Mouse (Mus musculus): Measurements from ENCODE around the gene Spats2. TPM values are rescaled to one million over a fixed set of nuclear protein-coding genes. Genes with fewer than 3 reads are reported as not detected.
"Not testable (repeated sequence)": the region's sequence is repeated elsewhere in the genome, so short reads cannot be mapped to it uniquely, and the experiment has no call there.

The Spats2 gene
- 38.6 and 39.0 TPM in 2 replicates for polyA plus RNA-seq (2014; fragmentation: Nextera tagmentation; extraction: Ambion mirVana)

GRCm38 (mm10) chr15:99125711-99126080 is at the start of gene Spats2:
TSS of gene Spats2 (plus strand) at chr15:99125916.
- Histone ChIP-seq H3K4me2 (ENCODE audit: low read length) (peak within 1 kb of the TSS; percentile 73), H3K27me3 (replicated peaks; ENCODE audit: control insufficient read depth, insufficient read depth, low read length) (no peaks in the 10 kb centered on the region), H3K27ac (ENCODE audit: low read depth, low read length) (peak within 1 kb of the TSS; percentile 94), H3K36me3 (ENCODE audit: control insufficient read depth, insufficient read depth, low read length) (no peaks in the 10 kb centered on the region), H3K9ac (ENCODE audit: low read length) (peak within 1 kb of the TSS; percentile 72), H3K9me3 (replicated peaks; ENCODE audit: control insufficient read depth, low read length) (no peaks in the 10 kb centered on the region), H3K4me3 (ENCODE audit: low read depth, low read length) (peak within 1 kb of the TSS; percentile 55), H3K4me1 (ENCODE audit: control insufficient read depth, insufficient read depth, low read length) (peaks cover 21% of the 10 kb centered on the region)
- ATAC-seq = no peak
- WGBS = 3% methylated on average over 12 of the region's 12 CpGs
- no peak for DNase-seq (ENCODE audit: low spot score)

GRCm38 (mm10) chr15:99076011-99076410 is 49.7 kb upstream of the Spats2 start:
- not testable (repeated sequence) for H3K27me3 ChIP-seq (replicated peaks; ENCODE audit: control insufficient read depth, insufficient read depth, low read length); DNase-seq (ENCODE audit: low spot score); H3K9me3 ChIP-seq (replicated peaks; ENCODE audit: control insufficient read depth, low read length); H3K9ac ChIP-seq (ENCODE audit: low read length); ATAC-seq; H3K27ac ChIP-seq (ENCODE audit: low read depth, low read length)
- Histone ChIP-seq H3K4me1 (ENCODE audit: control insufficient read depth, insufficient read depth, low read length) (peaks cover 13% of the 10 kb centered on the region), H3K4me2 (ENCODE audit: low read length) (peak overlapping the region; percentile 92), H3K4me3 (ENCODE audit: low read depth, low read length) (peak overlapping the region; percentile 48; the same call in 1 of the 2 replicates), H3K36me3 (ENCODE audit: control insufficient read depth, insufficient read depth, low read length) (peaks cover 19% of the 10 kb centered on the region)
- WGBS = 94% methylated on average over 3 of the region's 3 CpGs

GRCm38 (mm10) chr15:99078181-99078910 is 47.4 kb upstream of the Spats2 start:
- Histone ChIP-seq H3K9ac (ENCODE audit: low read length) (no peak overlapping the region), H3K4me1 (ENCODE audit: control insufficient read depth, insufficient read depth, low read length) (peaks cover 13% of the 10 kb centered on the region), H3K36me3 (ENCODE audit: control insufficient read depth, insufficient read depth, low read length) (peaks cover 33% of the 10 kb centered on the region), H3K9me3 (replicated peaks; ENCODE audit: control insufficient read depth, low read length) (no peaks in the 10 kb centered on the region), H3K27ac (ENCODE audit: low read depth, low read length) (no peak overlapping the region), H3K4me2 (ENCODE audit: low read length) (no peak overlapping the region), H3K4me3 (ENCODE audit: low read depth, low read length) (no peak overlapping the region), H3K27me3 (replicated peaks; ENCODE audit: control insufficient read depth, insufficient read depth, low read length) (no peaks in the 10 kb centered on the region)
- 88% methylated on average over 15 of the region's 15 CpGs for whole genome bisulfite sequencing
- DNase-seq (ENCODE audit: low spot score) (no peak), ATAC-seq (no peak)

GRCm38 (mm10) chr15:99079804-99080203 is 45.9 kb upstream of the Spats2 start:
- Histone ChIP-seq H3K9me3 (replicated peaks; ENCODE audit: control insufficient read depth, low read length) (no peaks in the 10 kb centered on the region), H3K4me3 (ENCODE audit: low read depth, low read length) (no peak overlapping the region), H3K36me3 (ENCODE audit: control insufficient read depth, insufficient read depth, low read length) (peaks cover 33% of the 10 kb centered on the region), H3K27me3 (replicated peaks; ENCODE audit: control insufficient read depth, insufficient read depth, low read length) (0 out of 2 replicates have a peak, but pooled peaks cover 7% of the 10 kb centered on the region), H3K4me1 (ENCODE audit: control insufficient read depth, insufficient read depth, low read length) (peaks cover 8% of the 10 kb centered on the region), H3K9ac (ENCODE audit: low read length) (no peak overlapping the region), H3K27ac (ENCODE audit: low read depth, low read length) (no peak overlapping the region), H3K4me2 (ENCODE audit: low read length) (no peak overlapping the region)
- DNase-seq (ENCODE audit: low spot score) (no peak), ATAC-seq (no peak)
- WGBS = 91% methylated on average over 3 of the region's 3 CpGs

- Histone ChIP-seq H3K4me3 (ENCODE audit: low read depth, low read length) (no peak overlapping the region), H3K9ac (ENCODE audit: low read length) (no peak overlapping the region), H3K4me1 (ENCODE audit: control insufficient read depth, insufficient read depth, low read length) (no peaks in the 10 kb centered on the region), H3K4me2 (ENCODE audit: low read length) (no peak overlapping the region), H3K9me3 (replicated peaks; ENCODE audit: control insufficient read depth, low read length) (no peaks in the 10 kb centered on the region), H3K27me3 (replicated peaks; ENCODE audit: control insufficient read depth, insufficient read depth, low read length) (peaks cover 31% of the 10 kb centered on the region), H3K36me3 (ENCODE audit: control insufficient read depth, insufficient read depth, low read length) (peaks cover 30% of the 10 kb centered on the region), H3K27ac (ENCODE audit: low read depth, low read length) (no peak overlapping the region)
- DNase-seq (ENCODE audit: low spot score) (no peak), ATAC-seq (no peak)
- WGBS = 92% methylated on average over 12 of the region's 12 CpGs
Observed at GRCm38 (mm10) chr15:99082322-99082721, 43.4 kb upstream of the Spats2 start.

- Histone ChIP-seq H3K27me3 (replicated peaks; ENCODE audit: control insufficient read depth, insufficient read depth, low read length) (peaks cover 37% of the 10 kb centered on the region), H3K36me3 (ENCODE audit: control insufficient read depth, insufficient read depth, low read length) (peaks cover 25% of the 10 kb centered on the region), H3K4me1 (ENCODE audit: control insufficient read depth, insufficient read depth, low read length) (no peaks in the 10 kb centered on the region), H3K4me3 (ENCODE audit: low read depth, low read length) (no peak overlapping the region), H3K9me3 (replicated peaks; ENCODE audit: control insufficient read depth, low read length) (no peaks in the 10 kb centered on the region), H3K9ac (ENCODE audit: low read length) (no peak overlapping the region), H3K27ac (ENCODE audit: low read depth, low read length) (no peak overlapping the region), H3K4me2 (ENCODE audit: low read length) (no peak overlapping the region)
- ATAC-seq (no peak), DNase-seq (ENCODE audit: low spot score) (no peak)
- 89% methylated on average over 16 of the region's 16 CpGs for WGBS
Observed at GRCm38 (mm10) chr15:99082840-99083239, 42.9 kb upstream of the Spats2 start.

GRCm38 (mm10) chr15:99083258-99083657 is 42.5 kb upstream of the Spats2 start:
- ATAC-seq (no peak), DNase-seq (ENCODE audit: low spot score) (peak; percentile 64)
- WGBS = 69% methylated on average over 9 of the region's 9 CpGs
- Histone ChIP-seq H3K4me2 (ENCODE audit: low read length) (no peak overlapping the region), H3K36me3 (ENCODE audit: control insufficient read depth, insufficient read depth, low read length) (peaks cover 21% of the 10 kb centered on the region), H3K4me3 (ENCODE audit: low read depth, low read length) (no peak overlapping the region), H3K27ac (ENCODE audit: low read depth, low read length) (no peak overlapping the region), H3K4me1 (ENCODE audit: control insufficient read depth, insufficient read depth, low read length) (peaks cover 4% of the 10 kb centered on the region), H3K9me3 (replicated peaks; ENCODE audit: control insufficient read depth, low read length) (no peaks in the 10 kb centered on the region), H3K9ac (ENCODE audit: low read length) (no peak overlapping the region), H3K27me3 (replicated peaks; ENCODE audit: control insufficient read depth, insufficient read depth, low read length) (peaks cover 41% of the 10 kb centered on the region)

GRCm38 (mm10) chr15:99083867-99084557 is 41.7 kb upstream of the Spats2 start:
- Histone ChIP-seq H3K4me3 (ENCODE audit: low read depth, low read length) (no peak overlapping the region), H3K9me3 (replicated peaks; ENCODE audit: control insufficient read depth, low read length) (no peaks in the 10 kb centered on the region), H3K4me2 (ENCODE audit: low read length) (no peak overlapping the region), H3K27ac (ENCODE audit: low read depth, low read length) (no peak overlapping the region), H3K9ac (ENCODE audit: low read length) (no peak overlapping the region), H3K36me3 (ENCODE audit: control insufficient read depth, insufficient read depth, low read length) (peaks cover 16% of the 10 kb centered on the region; the same call in 1 of the 2 replicates), H3K4me1 (ENCODE audit: control insufficient read depth, insufficient read depth, low read length) (peaks cover 7% of the 10 kb centered on the region), H3K27me3 (replicated peaks; ENCODE audit: control insufficient read depth, insufficient read depth, low read length) (peaks cover 48% of the 10 kb centered on the region)
- no peak for DNase-seq (ENCODE audit: low spot score)
- 7% methylated on average over 11 of the region's 11 CpGs for WGBS
- no peak for ATAC-seq

- Histone ChIP-seq H3K4me3 (ENCODE audit: low read depth, low read length) (no peak overlapping the region), H3K4me1 (ENCODE audit: control insufficient read depth, insufficient read depth, low read length) (peaks cover 7% of the 10 kb centered on the region), H3K27me3 (replicated peaks; ENCODE audit: control insufficient read depth, insufficient read depth, low read length) (peaks cover 54% of the 10 kb centered on the region), H3K9ac (ENCODE audit: low read length) (no peak overlapping the region), H3K27ac (ENCODE audit: low read depth, low read length) (no peak overlapping the region), H3K4me2 (ENCODE audit: low read length) (no peak overlapping the region), H3K9me3 (replicated peaks; ENCODE audit: control insufficient read depth, low read length) (no peaks in the 10 kb centered on the region), H3K36me3 (ENCODE audit: control insufficient read depth, insufficient read depth, low read length) (peaks cover 16% of the 10 kb centered on the region; the same call in 1 of the 2 replicates)
- no peak for DNase-seq (ENCODE audit: low spot score)
- ATAC-seq = no peak
- 7% methylated on average over 19 of the region's 19 CpGs for WGBS
Observed at GRCm38 (mm10) chr15:99084618-99085017, 41.1 kb upstream of the Spats2 start.

Data from forebrain, embryonic 14.5 days (tissue).